Mouse (Mus musculus) left cerebral cortex, adult 18-20 months (tissue): Measurements from ENCODE around the gene Gm5591. TPM values are rescaled to one million over a fixed set of nuclear protein-coding genes. Genes with fewer than 3 reads are reported as not detected.
"Not testable (repeated sequence)": the region's sequence is repeated elsewhere in the genome, so short reads cannot be mapped to it uniquely, and the experiment has no call there.

Experiments
- DNase-seq, 2 experiments: peaks; one replicate each; pipeline ENCODE4 v3.0.0; 2021 to 2022; ENCODE audit warnings: low spot score in 2 of 2, mixed read lengths in 1 of 2
- long read RNA-seq, 2 experiments: library from polyadenylated mRNA; stranded (forward); transcript quantifications; one replicate each; pipeline ENCODE4 v2.0.0; 2021
- total RNA-seq, 2 experiments: library from RNA; stranded (reverse); gene quantifications; 2 replicates each; pipeline ENCODE4 v1.2.3; 2021

Gene Gm5591
- not detected for total RNA-seq
- long read RNA-seq, experiment 1, result 0 reads
- long read RNA-seq, experiment 2, result 0 reads

DNA sequence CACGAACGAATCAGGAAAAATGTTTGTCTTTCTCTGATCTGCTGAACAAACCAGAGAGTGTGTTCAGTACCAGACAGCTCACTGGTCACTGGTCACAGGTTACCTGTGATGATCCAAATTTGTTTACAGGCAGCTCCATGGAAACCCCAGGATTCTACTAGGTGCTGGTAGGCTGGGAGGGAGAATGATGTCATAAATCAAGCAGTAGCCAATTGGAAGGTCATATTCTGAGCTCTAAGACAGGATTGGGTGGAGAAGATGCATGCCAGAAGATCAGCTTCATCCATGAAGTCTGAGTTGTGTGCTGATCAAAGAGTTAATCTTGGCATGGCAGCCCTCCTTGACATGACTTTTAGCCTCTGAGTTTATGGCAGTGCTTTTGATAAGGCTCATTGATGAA is at the start of gene Gm5591:
Gene Gm5591, minus strand, starts transcription at position 101 of the 400 bp plus-strand sequence.
- not testable (repeated sequence) for DNase-seq

DNA sequence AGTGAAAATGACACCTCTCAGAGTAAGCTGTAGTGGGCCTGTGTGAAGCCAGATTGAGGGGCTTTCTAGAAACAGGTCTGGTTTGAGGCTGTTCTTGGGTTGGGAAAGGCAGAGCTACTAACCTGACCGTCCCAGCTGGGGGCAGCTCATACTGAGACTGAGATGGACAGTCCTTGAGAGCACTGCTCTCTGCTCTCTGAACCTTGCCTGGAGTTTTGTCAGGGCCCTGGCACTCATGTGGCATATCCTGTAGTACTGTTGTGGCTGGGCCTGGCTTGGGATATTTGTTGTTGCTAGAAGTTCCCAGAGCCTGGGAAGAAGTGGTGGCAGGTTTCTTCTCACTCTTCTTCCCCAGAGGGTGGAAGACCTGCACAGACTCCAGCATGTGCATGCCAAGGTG is 39.5 kb downstream of the Gm5591 start:
- DNase-seq, result not testable (repeated sequence)
